Mouse (Mus musculus): ENCODE measurements around the gene Chrm3. TPM values are rescaled to one million over a fixed set of nuclear protein-coding genes. Genes with fewer than 3 reads are reported as not detected.

Gene Chrm3
- polyA plus RNA-seq, 1 experiment from 2014 or later = 0.93 TPM

DNA sequence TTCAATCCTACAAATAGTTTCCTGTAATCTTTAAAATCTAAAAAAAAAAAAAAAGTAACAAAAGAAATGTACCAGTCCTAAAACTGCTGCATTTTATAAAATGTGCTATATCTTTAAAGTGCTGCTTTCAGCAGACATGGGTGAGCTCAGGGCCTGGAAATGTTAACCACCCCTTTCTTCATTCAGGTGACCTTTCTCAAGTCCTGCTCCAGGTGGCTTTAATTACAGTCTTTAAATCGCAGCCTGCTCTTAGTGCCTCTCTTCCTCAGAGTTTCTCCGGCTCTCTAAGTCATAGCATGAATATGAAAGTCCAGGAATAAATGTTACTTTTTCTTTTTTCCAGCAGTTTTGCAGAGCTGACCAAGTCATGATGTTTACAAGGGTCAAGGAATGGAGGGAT lies 229.6 kb downstream of the Chrm3 start:
- Histone ChIP-seq H3K4me3 (ENCODE audit: low read length) (no peak overlapping the region), H3K4me2 (ENCODE audit: low read depth, low read length) (no peak overlapping the region), H3K9ac (ENCODE audit: low read depth, low read length) (no peak overlapping the region), H3K9me3 (ENCODE audit: control insufficient read depth, low read length) (no peaks in the 10 kb centered on the region), H3K36me3 (ENCODE audit: control insufficient read depth, insufficient read depth, low read length) (no peaks in the 10 kb centered on the region), H3K27me3 (replicated peaks; ENCODE audit: control insufficient read depth, insufficient read depth, low read length) (no peaks in the 10 kb centered on the region), H3K27ac (ENCODE audit: low read length) (no peak overlapping the region), H3K4me1 (ENCODE audit: control insufficient read depth, insufficient read depth, low read length) (no peaks in the 10 kb centered on the region)
- ATAC-seq = no peak
- WGBS = 71% methylated on average over 2 of the region's 2 CpGs

DNA sequence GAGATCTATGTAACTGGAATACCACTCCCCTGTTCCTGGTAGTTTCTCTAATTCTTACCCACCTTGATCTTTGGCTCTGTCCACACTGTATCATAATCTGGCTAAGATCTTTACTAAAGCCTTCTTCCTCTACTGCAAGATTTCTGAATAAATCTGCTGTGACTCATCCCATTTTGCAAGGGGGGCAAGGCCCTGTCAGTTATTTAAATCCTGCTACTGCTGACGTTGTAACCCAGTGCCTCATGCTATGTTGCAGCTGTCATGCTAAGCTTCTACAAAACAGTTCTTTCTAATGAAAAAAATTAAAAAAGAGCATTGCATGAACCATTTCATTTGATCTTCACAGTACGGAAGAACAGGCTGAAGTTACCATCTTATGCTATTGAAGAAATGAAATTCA lies 248.4 kb downstream of the Chrm3 start:
- Histone ChIP-seq H3K4me1 (ENCODE audit: control insufficient read depth, insufficient read depth, low read length) (no peaks in the 10 kb centered on the region), H3K9ac (ENCODE audit: low read depth, low read length) (no peak overlapping the region)
- 58% methylated on average over 2 of the region's 2 CpGs for WGBS

GRCm38 (mm10) chr13:10109542-10109941 lies 251.1 kb downstream of the Chrm3 start:
- H3K27ac ChIP-seq (ENCODE audit: low read length) = no peak overlapping the region
- 71% methylated on average over 1 of the region's 1 CpGs for WGBS
- no peaks in the 10 kb centered on the region for H3K27me3 ChIP-seq (replicated peaks; ENCODE audit: control insufficient read depth, insufficient read depth, low read length)
- H3K4me1 ChIP-seq (ENCODE audit: control insufficient read depth, insufficient read depth, low read length) = no peaks in the 10 kb centered on the region
- no peaks in the 10 kb centered on the region for H3K9me3 ChIP-seq (ENCODE audit: control insufficient read depth, low read length)
- no peak for ATAC-seq
- H3K4me3 ChIP-seq (ENCODE audit: low read length) = no peak overlapping the region
- no peaks in the 10 kb centered on the region for H3K36me3 ChIP-seq (ENCODE audit: control insufficient read depth, insufficient read depth, low read length)
- H3K4me2 ChIP-seq (ENCODE audit: low read depth, low read length) = no peak overlapping the region
- no peak overlapping the region for H3K9ac ChIP-seq (ENCODE audit: low read depth, low read length)

More for the DNA sequence above, 248.4 kb downstream of the Chrm3 start:
- ATAC-seq = no peak
- Histone ChIP-seq H3K36me3 (ENCODE audit: control insufficient read depth, insufficient read depth, low read length) (no peaks in the 10 kb centered on the region), H3K27ac (ENCODE audit: low read length) (no peak overlapping the region), H3K27me3 (replicated peaks; ENCODE audit: control insufficient read depth, insufficient read depth, low read length) (no peaks in the 10 kb centered on the region), H3K4me3 (ENCODE audit: low read length) (no peak overlapping the region), H3K9me3 (ENCODE audit: control insufficient read depth, low read length) (no peaks in the 10 kb centered on the region), H3K4me2 (ENCODE audit: low read depth, low read length) (no peak overlapping the region)

GRCm38 (mm10) chr13:10107331-10107730 lies 253.3 kb downstream of the Chrm3 start:
- H3K4me1 ChIP-seq (ENCODE audit: control insufficient read depth, insufficient read depth, low read length) = no peaks in the 10 kb centered on the region
- H3K36me3 ChIP-seq (ENCODE audit: control insufficient read depth, insufficient read depth, low read length) = no peaks in the 10 kb centered on the region
- no peak overlapping the region for H3K27ac ChIP-seq (ENCODE audit: low read length)
- no peak for ATAC-seq
- no peaks in the 10 kb centered on the region for H3K9me3 ChIP-seq (ENCODE audit: control insufficient read depth, low read length)
- H3K9ac ChIP-seq (ENCODE audit: low read depth, low read length) = no peak overlapping the region
- WGBS = 84% methylated on average over 7 of the region's 7 CpGs
- H3K4me3 ChIP-seq (ENCODE audit: low read length) = no peak overlapping the region
- H3K27me3 ChIP-seq (replicated peaks; ENCODE audit: control insufficient read depth, insufficient read depth, low read length) = no peaks in the 10 kb centered on the region
- no peak overlapping the region for H3K4me2 ChIP-seq (ENCODE audit: low read depth, low read length)

- WGBS = 76% methylated on average over 4 of the region's 4 CpGs
- H3K36me3 ChIP-seq (ENCODE audit: control insufficient read depth, insufficient read depth, low read length) = no peaks in the 10 kb centered on the region
- no peaks in the 10 kb centered on the region for H3K9me3 ChIP-seq (ENCODE audit: control insufficient read depth, low read length)
- H3K4me2 ChIP-seq (ENCODE audit: low read depth, low read length) = no peak overlapping the region
- H3K27me3 ChIP-seq (replicated peaks; ENCODE audit: control insufficient read depth, insufficient read depth, low read length) = no peaks in the 10 kb centered on the region
- no peak overlapping the region for H3K4me3 ChIP-seq (ENCODE audit: low read length)
- ATAC-seq = no peak
- H3K4me1 ChIP-seq (ENCODE audit: control insufficient read depth, insufficient read depth, low read length) = no peaks in the 10 kb centered on the region
- H3K9ac ChIP-seq (ENCODE audit: low read depth, low read length) = no peak overlapping the region
- no peak overlapping the region for H3K27ac ChIP-seq (ENCODE audit: low read length)
Observed at GRCm38 (mm10) chr13:10090778-10091177, 269.9 kb downstream of the Chrm3 start.

DNA sequence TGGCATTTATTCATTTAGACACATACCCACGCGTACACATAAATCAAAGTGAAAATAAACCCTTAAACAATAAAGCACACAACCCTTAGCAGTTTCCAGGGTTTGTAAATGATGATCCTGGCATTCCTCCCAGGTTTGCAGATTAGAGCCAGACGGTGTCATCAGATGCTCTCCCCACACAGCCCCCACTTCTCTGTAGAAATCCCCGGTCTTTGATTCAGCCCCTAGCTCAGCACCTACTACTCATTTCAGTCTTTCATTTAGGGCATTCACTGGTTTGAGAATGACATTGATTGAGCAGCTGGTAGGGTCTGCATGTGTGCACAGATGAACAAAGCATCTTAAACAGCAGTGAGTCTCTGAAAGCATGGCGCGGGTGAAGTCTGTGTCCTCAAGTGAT lies 274.3 kb downstream of the Chrm3 start:
- Histone ChIP-seq H3K4me3 (ENCODE audit: low read length) (no peak overlapping the region), H3K9ac (ENCODE audit: low read depth, low read length) (no peak overlapping the region), H3K36me3 (ENCODE audit: control insufficient read depth, insufficient read depth, low read length) (no peaks in the 10 kb centered on the region), H3K27ac (ENCODE audit: low read length) (no peak overlapping the region), H3K4me2 (ENCODE audit: low read depth, low read length) (no peak overlapping the region), H3K9me3 (ENCODE audit: control insufficient read depth, low read length) (no peaks in the 10 kb centered on the region), H3K27me3 (replicated peaks; ENCODE audit: control insufficient read depth, insufficient read depth, low read length) (no peaks in the 10 kb centered on the region), H3K4me1 (ENCODE audit: control insufficient read depth, insufficient read depth, low read length) (no peaks in the 10 kb centered on the region)
- ATAC-seq = no peak
- WGBS = 81% methylated on average over 6 of the region's 6 CpGs

DNA sequence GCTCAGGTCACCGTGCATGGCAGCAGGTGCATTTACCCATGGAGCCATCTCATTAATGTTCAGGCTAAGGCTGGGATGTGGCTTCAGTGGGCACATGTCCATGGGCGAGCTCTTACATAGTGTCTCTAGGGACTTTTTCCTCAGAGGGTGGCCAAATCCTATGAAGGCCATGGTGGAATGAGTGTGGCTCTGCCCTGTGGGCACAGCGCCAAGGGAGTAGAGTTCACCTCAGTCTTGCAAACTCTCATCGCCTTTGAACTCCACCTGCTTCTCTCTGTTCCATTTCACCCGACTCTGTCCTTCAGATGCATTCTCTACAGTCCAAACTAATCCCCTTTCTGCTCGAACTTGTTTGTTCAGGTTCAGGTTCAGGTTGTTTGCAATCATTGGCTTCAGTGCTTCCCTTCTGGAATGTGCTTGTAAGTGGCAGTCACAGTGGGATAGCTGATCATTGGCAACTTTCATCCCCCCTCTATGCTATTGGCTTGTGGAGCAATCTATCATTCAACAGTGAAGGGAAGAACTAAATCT lies 278.7 kb downstream of the Chrm3 start:
- Histone ChIP-seq H3K4me1 (ENCODE audit: control insufficient read depth, insufficient read depth, low read length) (no peaks in the 10 kb centered on the region), H3K27ac (ENCODE audit: low read length) (no peak overlapping the region), H3K27me3 (replicated peaks; ENCODE audit: control insufficient read depth, insufficient read depth, low read length) (no peaks in the 10 kb centered on the region), H3K4me3 (ENCODE audit: low read length) (no peak overlapping the region), H3K9me3 (ENCODE audit: control insufficient read depth, low read length) (no peaks in the 10 kb centered on the region), H3K9ac (ENCODE audit: low read depth, low read length) (no peak overlapping the region), H3K36me3 (ENCODE audit: control insufficient read depth, insufficient read depth, low read length) (no peaks in the 10 kb centered on the region), H3K4me2 (ENCODE audit: low read depth, low read length) (no peak overlapping the region)
- no peak for ATAC-seq
- WGBS = 77% methylated on average over 6 of the region's 6 CpGs

- Histone ChIP-seq H3K4me3 (ENCODE audit: low read length) (no peak overlapping the region), H3K9me3 (ENCODE audit: control insufficient read depth, low read length) (no peaks in the 10 kb centered on the region), H3K36me3 (ENCODE audit: control insufficient read depth, insufficient read depth, low read length) (no peaks in the 10 kb centered on the region), H3K27me3 (replicated peaks; ENCODE audit: control insufficient read depth, insufficient read depth, low read length) (no peaks in the 10 kb centered on the region), H3K27ac (ENCODE audit: low read length) (no peak overlapping the region), H3K4me2 (ENCODE audit: low read depth, low read length) (no peak overlapping the region), H3K4me1 (ENCODE audit: control insufficient read depth, insufficient read depth, low read length) (peaks cover 14% of the 10 kb centered on the region), H3K9ac (ENCODE audit: low read depth, low read length) (no peak overlapping the region)
- peak; percentile 67 for ATAC-seq
- 22% methylated on average over 5 of the region's 5 CpGs for WGBS
Observed at GRCm38 (mm10) chr13:10071165-10071564, 289.5 kb downstream of the Chrm3 start.

DNA sequence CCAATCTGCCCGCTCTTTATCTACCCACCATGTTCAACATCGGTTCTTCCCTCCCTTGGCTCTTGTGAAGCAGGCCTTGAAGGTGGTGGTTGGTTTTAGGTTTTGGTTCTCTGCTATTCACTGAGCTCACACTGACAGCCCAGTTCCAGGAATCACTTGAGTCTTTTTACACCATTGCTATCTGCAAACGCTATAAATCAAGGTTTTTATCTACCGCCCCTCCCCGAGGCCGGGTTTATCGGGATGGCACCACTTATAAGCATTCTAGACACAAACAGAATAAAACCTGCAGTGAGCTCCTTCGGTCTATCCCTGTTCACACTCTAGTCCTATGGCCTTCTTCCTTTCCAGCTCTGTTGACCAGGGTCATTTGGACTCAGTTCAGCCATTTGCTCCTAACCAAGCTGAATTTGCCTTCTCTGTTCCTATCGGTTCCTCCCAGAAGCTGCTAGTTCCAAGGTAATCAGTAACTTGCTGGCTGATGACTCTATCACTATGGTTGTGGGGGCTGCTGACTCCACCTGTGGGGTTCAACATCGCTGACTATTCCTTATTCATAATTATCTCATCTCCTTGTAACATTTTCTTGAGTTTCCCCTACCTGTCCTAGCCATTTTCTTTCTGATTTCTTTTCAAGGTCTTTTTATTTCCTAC lies 291.6 kb downstream of the Chrm3 start:
- no peak overlapping the region for H3K9ac ChIP-seq (ENCODE audit: low read depth, low read length)
- no peaks in the 10 kb centered on the region for H3K9me3 ChIP-seq (ENCODE audit: control insufficient read depth, low read length)
- no peaks in the 10 kb centered on the region for H3K27me3 ChIP-seq (replicated peaks; ENCODE audit: control insufficient read depth, insufficient read depth, low read length)
- peak overlapping the region; percentile 33; the same call in 1 of the 2 replicates for H3K4me2 ChIP-seq (ENCODE audit: low read depth, low read length)
- no peaks in the 10 kb centered on the region for H3K36me3 ChIP-seq (ENCODE audit: control insufficient read depth, insufficient read depth, low read length)
- peaks cover 14% of the 10 kb centered on the region for H3K4me1 ChIP-seq (ENCODE audit: control insufficient read depth, insufficient read depth, low read length)
- ATAC-seq = peak; percentile 77
- H3K27ac ChIP-seq (ENCODE audit: low read length) = no peak overlapping the region
- H3K4me3 ChIP-seq (ENCODE audit: low read length) = 0 out of 2 replicates have a peak overlapping the region, but pooled peaks have one; percentile 7
- 63% methylated on average over 10 of the region's 10 CpGs for WGBS

All from intestine, embryonic 16.5 days (tissue).